Mouse (Mus musculus): ENCODE measurements at regions not wholly inside any gene's neighbourhood (a gene's known extent, or its start where the extent isn't known, plus 50 kb on each side); places are given as distances from the start of the nearest gene placed in this dataset.

DNA sequence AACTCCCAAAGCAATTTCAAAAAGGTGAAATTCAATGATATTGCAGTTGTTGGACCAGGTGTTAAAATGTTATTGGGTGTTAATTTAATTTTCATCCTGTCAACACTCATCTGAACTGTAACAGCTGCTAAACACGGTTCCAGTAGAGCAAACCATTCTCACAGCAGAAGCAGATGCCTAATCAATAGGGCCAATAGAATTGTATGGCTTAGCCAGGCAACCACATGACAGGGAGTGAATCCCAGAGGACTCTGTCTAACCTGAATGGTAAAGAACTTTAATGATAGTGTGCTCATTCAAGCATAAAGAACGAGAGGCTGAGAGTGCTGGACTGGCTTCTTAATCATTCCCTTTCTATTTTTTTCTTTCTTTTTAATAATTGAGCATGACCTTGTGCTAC, 256.2 kb upstream of the Nova1 start:
- no peak for TF ChIP-seq CTCF (IDR thresholded peaks at IDR 0.05; ENCODE audit: insufficient read depth, low read depth, low read length)
- TF ChIP-seq POLR2A (IDR thresholded peaks at IDR 0.05; ENCODE audit: insufficient read depth, low read depth, low read length): no peak
